Mouse (Mus musculus) liver, embryonic 13.5 days (tissue): ENCODE data around the gene Morn3. TPM values are rescaled to one million over a fixed set of nuclear protein-coding genes. Genes with fewer than 3 reads are reported as not detected.

Experiments used
- ATAC-seq: fragments of 200-750 bp; cut with Nextera tagmentation; 2 replicates; pipeline ENCODE4 v1.8.0; 2017; ENCODE audit warnings: low read depth, mild to moderate bottlenecking, moderate number of reproducible peaks, moderate library complexity
- DNase-seq: peaks from one replicate; pipeline ENCODE4 v3.0.0; 2022
- H3K27ac ChIP-seq: fragments of 300-500 bp; sonication (generic); 2 replicates; pipeline ENCODE4 v1.5.1; 2015; ENCODE audit warnings: moderate library complexity, mild to moderate bottlenecking, inconsistent platforms
- H3K27me3 ChIP-seq: fragments of 300-500 bp; sonication (generic); 2 replicates; pipeline ENCODE4 v1.6.1; 2015; ENCODE audit warnings: mild to moderate bottlenecking, inconsistent platforms
- H3K36me3 ChIP-seq: fragments of 300-500 bp; sonication (generic); 2 replicates; pipeline ENCODE4 v1.6.1; 2015; ENCODE audit warnings: mild to moderate bottlenecking, inconsistent platforms
- H3K4me1 ChIP-seq: fragments of 300-500 bp; sonication (generic); replicated peaks from 2 replicates; pipeline ENCODE4 v1.6.1; 2015; ENCODE audit warnings: inconsistent platforms
- H3K4me2 ChIP-seq: fragments of 300-500 bp; sonication (generic); 2 replicates; pipeline ENCODE4 v1.6.1; 2015; ENCODE audit warnings: inconsistent platforms, mild to moderate bottlenecking, moderate library complexity
- H3K4me3 ChIP-seq: fragments of 300-500 bp; sonication (generic); replicated peaks from 2 replicates; pipeline ENCODE4 v1.5.1; 2015; ENCODE audit warnings: mild to moderate bottlenecking, inconsistent platforms
- H3K9ac ChIP-seq: fragments of 300-500 bp; sonication (generic); 2 replicates; pipeline ENCODE4 v1.6.1; 2015; ENCODE audit warnings: mild to moderate bottlenecking, inconsistent platforms
- H3K9me3 ChIP-seq: fragments of 300-500 bp; sonication (generic); replicated peaks from 2 replicates; pipeline ENCODE4 v1.6.1; 2016; ENCODE audit warnings: inconsistent platforms
- WGBS: fragments of 180-500 bp; shearing (Covaris S2); methylation state at CpG from one replicate; pipeline ENCODE4 v1.1.7; 2015; ENCODE audit not compliant: insufficient replicate concordance; 5-methylcytosine and 5-hydroxymethylcytosine counted together
- polyA plus RNA-seq: library from polyadenylated mRNA; unstranded; fragments of >200 nt; fragmentation: Nextera tagmentation; extraction: Ambion mirVana; gene quantifications from 2 replicates; pipeline ENCODE4 v1.2.1, GENCODE M21; 2015

Morn3 gene
- polyA plus RNA-seq, 1 experiment from 2014 or later = not detected

- Histone ChIP-seq H3K4me2 (peak overlapping the region; percentile 93), H3K4me3 (peak overlapping the region; percentile 73), H3K36me3 (no peaks in the 10 kb centered on the region), H3K9ac (peak overlapping the region; percentile 75), H3K27me3 (peaks cover 42% of the 10 kb centered on the region), H3K9me3 (no peaks in the 10 kb centered on the region), H3K27ac (peak overlapping the region; percentile 69), H3K4me1 (peaks cover 50% of the 10 kb centered on the region)
- DNase-seq (peak; percentile 42), ATAC-seq (peak; percentile 44)
- WGBS = under 1% methylated on average over 39 of the region's 39 CpGs
Measured at GRCm38 (mm10) chr5:122989001-122989525, 57.8 kb downstream of the Morn3 start.

- WGBS = under 1% methylated on average over 41 of the region's 41 CpGs
- H3K27ac ChIP-seq = no peak overlapping the region
- peaks cover 42% of the 10 kb centered on the region for H3K27me3 ChIP-seq
- peak overlapping the region; percentile 75 for H3K9ac ChIP-seq
- H3K36me3 ChIP-seq = no peaks in the 10 kb centered on the region
- DNase-seq (peak; percentile 22), ATAC-seq (no peak)
- H3K4me2 ChIP-seq = peak overlapping the region; percentile 93
- H3K9me3 ChIP-seq = no peaks in the 10 kb centered on the region
- peak overlapping the region; percentile 73 for H3K4me3 ChIP-seq
- peaks cover 49% of the 10 kb centered on the region for H3K4me1 ChIP-seq
Measured at GRCm38 (mm10) chr5:122988021-122988751, 58.6 kb downstream of the Morn3 start.

- Histone ChIP-seq H3K27ac (no peak overlapping the region), H3K9me3 (no peaks in the 10 kb centered on the region), H3K4me3 (peak overlapping the region; percentile 73), H3K4me1 (peaks cover 49% of the 10 kb centered on the region), H3K9ac (peak overlapping the region; percentile 75), H3K36me3 (no peaks in the 10 kb centered on the region), H3K27me3 (peaks cover 39% of the 10 kb centered on the region), H3K4me2 (peak overlapping the region; percentile 93)
- DNase-seq (no peak), ATAC-seq (no peak)
- WGBS = 9% methylated on average over 39 of the region's 39 CpGs
Measured at GRCm38 (mm10) chr5:122987211-122988020, 59.4 kb downstream of the Morn3 start.

DNA sequence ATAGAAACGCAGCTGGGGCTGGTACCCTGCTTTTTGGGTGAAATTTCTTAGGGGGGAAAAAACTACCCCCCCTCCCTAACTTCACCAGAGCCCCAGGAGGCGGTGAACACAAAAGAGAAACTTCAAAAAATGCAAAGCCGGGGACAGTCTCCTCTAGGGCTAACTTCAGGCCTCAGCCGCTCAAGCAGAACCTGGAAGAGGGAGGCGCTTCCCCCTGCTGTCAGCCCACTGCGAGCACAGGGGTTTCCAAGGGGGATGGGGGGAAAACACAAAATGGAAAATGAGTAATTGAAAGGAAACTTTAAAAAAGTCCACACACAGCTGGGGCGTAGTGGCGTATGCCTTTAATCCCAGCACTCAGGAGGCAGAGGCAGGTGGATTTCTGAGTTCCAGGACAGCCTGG is 60.7 kb downstream of the Morn3 start:
- Histone ChIP-seq H3K4me3 (no peak overlapping the region), H3K4me2 (no peak overlapping the region), H3K36me3 (no peaks in the 10 kb centered on the region), H3K27ac (no peak overlapping the region), H3K27me3 (peaks cover 38% of the 10 kb centered on the region), H3K9ac (no peak overlapping the region), H3K9me3 (no peaks in the 10 kb centered on the region), H3K4me1 (peaks cover 44% of the 10 kb centered on the region)
- ATAC-seq (no peak), DNase-seq (no peak)
- 60% methylated on average over 8 of the region's 8 CpGs for WGBS

Other genes with a start within 250 kb of the Morn3 start
- gene Anapc5, start 225.7 kb downstream of the Morn3 start, polyA plus RNA-seq = 258 and 301 TPM in 2 replicates
- 13.7 and 13.8 TPM in 2 replicates for gene Rnf34, start 197.0 kb downstream of the Morn3 start, polyA plus RNA-seq
- gene Kdm2b, start 57.2 kb downstream of the Morn3 start, polyA plus RNA-seq = 21.3 and 23.6 TPM in 2 replicates
- gene Orai1, start 31.9 kb downstream of the Morn3 start, polyA plus RNA-seq = 6.6 and 8.2 TPM in 2 replicates
- gene Tmem120b, start 21.4 kb upstream of the Morn3 start, polyA plus RNA-seq = 23.0 and 24.2 TPM in 2 replicates
- gene Rhof, start 85.7 kb upstream of the Morn3 start, polyA plus RNA-seq = 2.5 and 3.4 TPM in 2 replicates
- 3.4 and 3.8 TPM in 2 replicates for gene Setd1b, start 95.2 kb upstream of the Morn3 start, polyA plus RNA-seq
- gene Psmd9, start 122.4 kb upstream of the Morn3 start, polyA plus RNA-seq = 76.0 and 76.3 TPM in 2 replicates
- 12.4 and 15.2 TPM in 2 replicates for gene Hpd, start 135.7 kb upstream of the Morn3 start, polyA plus RNA-seq
- gene Wdr66, start 205.1 kb upstream of the Morn3 start, polyA plus RNA-seq = 0.16 TPM in 1 of 2 replicates, not detected in the other